Mouse (Mus musculus): ENCODE results near the gene Sh2d1b1. TPM values are rescaled to one million over a fixed set of nuclear protein-coding genes. Genes with fewer than 3 reads are reported as not detected.
"Not testable (repeated sequence)": the region's sequence is repeated elsewhere in the genome, so short reads cannot be mapped to it uniquely, and the experiment has no call there.

Sh2d1b1 gene
- total RNA-seq (2014; rRNA removed; ENCODE audit: low replicate concordance) (not detected in 2 replicates), polyA plus RNA-seq (2015; fragmentation: Nextera tagmentation; extraction: Ambion mirVana) (0.08 and 0.12 TPM in 2 replicates)

GRCm38 (mm10) chr1:170277016-170277415, at the start of gene Sh2d1b1:
Sh2d1b1 (plus strand) TSS chr1:170277320.
- ATAC-seq (ENCODE audit: insufficient read depth, low read depth) (no peak), DNase-seq (ENCODE audit: low spot score) (no peak)
- no peaks in the 10 kb centered on the region for H3K27me3 ChIP-seq (ENCODE audit: control insufficient read depth, insufficient read depth, low read length)
- no peaks in the 10 kb centered on the region for H3K4me1 ChIP-seq (ENCODE audit: control insufficient read depth, insufficient read depth)
- H3K9ac ChIP-seq (replicated peaks; ENCODE audit: low read depth, low read length): no peak within 1 kb of the TSS
- no peak within 1 kb of the TSS for H3K4me2 ChIP-seq (ENCODE audit: low read depth, low read length)
- H3K4me3 ChIP-seq (ENCODE audit: low read depth, low read length): no peak within 1 kb of the TSS
- no peak for TF ChIP-seq EP300 (IDR thresholded peaks at IDR 0.05; ENCODE audit: low read depth)
- no peak for TF ChIP-seq CTCF (IDR thresholded peaks at IDR 0.05; ENCODE audit: low read depth)
- peaks cover 5% of the 10 kb centered on the region; the same call in 1 of the 2 replicates for H3K9me3 ChIP-seq (replicated peaks; ENCODE audit: control insufficient read depth, low read length)
- H3K36me3 ChIP-seq (replicated peaks; ENCODE audit: control insufficient read depth, insufficient read depth, low read length): no peaks in the 10 kb centered on the region
- no peak within 1 kb of the TSS for H3K27ac ChIP-seq (ENCODE audit: low read depth)
- 39% methylated on average over 2 of the region's 3 CpGs for WGBS

- not testable (repeated sequence) for H3K36me3 ChIP-seq (replicated peaks; ENCODE audit: control insufficient read depth, insufficient read depth, low read length); H3K9ac ChIP-seq (replicated peaks; ENCODE audit: low read depth, low read length); H3K27ac ChIP-seq (ENCODE audit: low read depth); DNase-seq (ENCODE audit: low spot score); H3K4me1 ChIP-seq (ENCODE audit: control insufficient read depth, insufficient read depth); H3K4me3 ChIP-seq (ENCODE audit: low read depth, low read length); ATAC-seq (ENCODE audit: insufficient read depth, low read depth); H3K4me2 ChIP-seq (ENCODE audit: low read depth, low read length); H3K9me3 ChIP-seq (replicated peaks; ENCODE audit: control insufficient read depth, low read length); H3K27me3 ChIP-seq (ENCODE audit: control insufficient read depth, insufficient read depth, low read length)
- WGBS: 51% methylated on average over 5 of the region's 6 CpGs
Measured at GRCm38 (mm10) chr1:170232688-170233087, 44.4 kb upstream of the Sh2d1b1 start, which contains the start of gene Sh2d1b2. Sh2d1b2 (plus strand) TSS chr1:170232749.

- 68% methylated on average over 3 of the region's 3 CpGs for WGBS
- no peak for DNase-seq (ENCODE audit: low spot score)
- ATAC-seq (ENCODE audit: insufficient read depth, low read depth): no peak
- no peaks in the 10 kb centered on the region for H3K36me3 ChIP-seq (replicated peaks; ENCODE audit: control insufficient read depth, insufficient read depth, low read length)
- TF ChIP-seq CTCF (IDR thresholded peaks at IDR 0.05; ENCODE audit: low read depth) (no peak), EP300 (IDR thresholded peaks at IDR 0.05; ENCODE audit: low read depth) (no peak)
- H3K9ac ChIP-seq (replicated peaks; ENCODE audit: low read depth, low read length): no peak overlapping the region
- no peak overlapping the region for H3K4me3 ChIP-seq (ENCODE audit: low read depth, low read length)
- H3K4me2 ChIP-seq (ENCODE audit: low read depth, low read length): no peak overlapping the region
- H3K27me3 ChIP-seq (ENCODE audit: control insufficient read depth, insufficient read depth, low read length): no peaks in the 10 kb centered on the region
- no peak overlapping the region for H3K27ac ChIP-seq (ENCODE audit: low read depth)
- no peaks in the 10 kb centered on the region for H3K4me1 ChIP-seq (ENCODE audit: control insufficient read depth, insufficient read depth)
- no peaks in the 10 kb centered on the region for H3K9me3 ChIP-seq (replicated peaks; ENCODE audit: control insufficient read depth, low read length)
Measured at GRCm38 (mm10) chr1:170245016-170245415, 32.1 kb upstream of the Sh2d1b1 start.

- WGBS: 26% methylated on average over 30 of the region's 30 CpGs
- Histone ChIP-seq H3K27me3 (ENCODE audit: control insufficient read depth, insufficient read depth, low read length) (no peaks in the 10 kb centered on the region), H3K9ac (replicated peaks; ENCODE audit: low read depth, low read length) (peak overlapping the region; percentile 61), H3K9me3 (replicated peaks; ENCODE audit: control insufficient read depth, low read length) (no peaks in the 10 kb centered on the region), H3K36me3 (replicated peaks; ENCODE audit: control insufficient read depth, insufficient read depth, low read length) (no peaks in the 10 kb centered on the region), H3K4me3 (ENCODE audit: low read depth, low read length) (peak overlapping the region; percentile 59), H3K4me1 (ENCODE audit: control insufficient read depth, insufficient read depth) (no peaks in the 10 kb centered on the region), H3K27ac (ENCODE audit: low read depth) (peak overlapping the region; percentile 54; the same call in 1 of the 2 replicates), H3K4me2 (ENCODE audit: low read depth, low read length) (peak overlapping the region; percentile 70)
- ATAC-seq (ENCODE audit: insufficient read depth, low read depth) (peak; percentile 76; the same call in 1 of the 2 replicates), DNase-seq (ENCODE audit: low spot score) (no peak)
- TF ChIP-seq CTCF (IDR thresholded peaks at IDR 0.05; ENCODE audit: low read depth) (no peak), EP300 (IDR thresholded peaks at IDR 0.05; ENCODE audit: low read depth) (no peak)
Measured at GRCm38 (mm10) chr1:170254893-170255559, 22.1 kb upstream of the Sh2d1b1 start.

DNA sequence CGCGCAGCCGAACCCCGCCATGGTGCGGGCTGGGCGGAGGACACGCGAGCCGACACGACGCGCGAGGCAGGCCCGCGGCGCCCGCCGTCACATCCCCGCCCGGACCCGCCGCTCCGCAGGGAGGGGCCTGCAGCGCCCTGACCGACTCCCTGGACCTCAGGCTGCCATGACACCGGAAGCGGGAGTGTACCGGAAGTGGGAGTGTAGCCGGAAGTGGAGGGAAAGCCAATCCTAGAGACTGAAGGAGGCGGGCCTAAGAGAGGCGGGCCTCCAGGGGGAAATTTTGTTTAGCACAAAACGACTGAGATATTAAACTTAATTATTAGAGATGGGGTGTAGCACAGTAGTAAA, 21.6 kb upstream of the Sh2d1b1 start:
- H3K9me3 ChIP-seq (replicated peaks; ENCODE audit: control insufficient read depth, low read length): no peaks in the 10 kb centered on the region
- TF ChIP-seq EP300 (IDR thresholded peaks at IDR 0.05; ENCODE audit: low read depth) (no peak), CTCF (IDR thresholded peaks at IDR 0.05; ENCODE audit: low read depth) (no peak)
- peak overlapping the region; percentile 70 for H3K4me2 ChIP-seq (ENCODE audit: low read depth, low read length)
- peak overlapping the region; percentile 61 for H3K9ac ChIP-seq (replicated peaks; ENCODE audit: low read depth, low read length)
- peak; percentile 100 for ATAC-seq (ENCODE audit: insufficient read depth, low read depth)
- 2% methylated on average over 25 of the region's 32 CpGs for WGBS
- peak overlapping the region; percentile 59 for H3K4me3 ChIP-seq (ENCODE audit: low read depth, low read length)
- no peaks in the 10 kb centered on the region for H3K36me3 ChIP-seq (replicated peaks; ENCODE audit: control insufficient read depth, insufficient read depth, low read length)
- no peaks in the 10 kb centered on the region for H3K4me1 ChIP-seq (ENCODE audit: control insufficient read depth, insufficient read depth)
- DNase-seq (ENCODE audit: low spot score): peak; percentile 89
- H3K27ac ChIP-seq (ENCODE audit: low read depth): peak overlapping the region; percentile 54; the same call in 1 of the 2 replicates
- H3K27me3 ChIP-seq (ENCODE audit: control insufficient read depth, insufficient read depth, low read length): no peaks in the 10 kb centered on the region

- no peaks in the 10 kb centered on the region for H3K4me1 ChIP-seq (ENCODE audit: control insufficient read depth, insufficient read depth)
- H3K27ac ChIP-seq (ENCODE audit: low read depth): no peak overlapping the region
- no peaks in the 10 kb centered on the region for H3K36me3 ChIP-seq (replicated peaks; ENCODE audit: control insufficient read depth, insufficient read depth, low read length)
- DNase-seq (ENCODE audit: low spot score) (no peak), ATAC-seq (ENCODE audit: insufficient read depth, low read depth) (no peak)
- H3K4me3 ChIP-seq (ENCODE audit: low read depth, low read length): no peak overlapping the region
- TF ChIP-seq EP300 (IDR thresholded peaks at IDR 0.05; ENCODE audit: low read depth): no peak
- no peak for TF ChIP-seq CTCF (IDR thresholded peaks at IDR 0.05; ENCODE audit: low read depth)
- H3K27me3 ChIP-seq (ENCODE audit: control insufficient read depth, insufficient read depth, low read length): no peaks in the 10 kb centered on the region
- H3K4me2 ChIP-seq (ENCODE audit: low read depth, low read length): no peak overlapping the region
- peaks cover 7% of the 10 kb centered on the region for H3K9me3 ChIP-seq (replicated peaks; ENCODE audit: control insufficient read depth, low read length)
- 64% methylated on average over 6 of the region's 6 CpGs for WGBS
- no peak overlapping the region for H3K9ac ChIP-seq (replicated peaks; ENCODE audit: low read depth, low read length)
Measured at GRCm38 (mm10) chr1:170270281-170270680, 6.8 kb upstream of the Sh2d1b1 start.
